Mouse (Mus musculus): ENCODE data around the gene Ralgapb. TPM values are rescaled to one million over a fixed set of nuclear protein-coding genes. Genes with fewer than 3 reads are reported as not detected.
A peak's percentile ranks its signal among the peaks of the same experiment; 100 is the strongest.
"Not testable (repeated sequence)": the region's sequence is repeated elsewhere in the genome, so short reads cannot be mapped to it uniquely, and the experiment has no call there.

Ralgapb gene
- polyA plus RNA-seq, 1 experiment from 2014 or later, result 7.5 TPM

GRCm38 (mm10) chr2:158389421-158389820, 20.2 kb upstream of the Ralgapb start:
- H3K4me2 ChIP-seq (ENCODE audit: low read depth, low read length), result no peak overlapping the region
- H3K9me3 ChIP-seq (ENCODE audit: control insufficient read depth, low read length), result no peaks in the 10 kb centered on the region
- no peak for ATAC-seq
- no peak overlapping the region for H3K4me3 ChIP-seq (ENCODE audit: low read length)
- H3K9ac ChIP-seq (ENCODE audit: low read depth, low read length), result no peak overlapping the region
- H3K36me3 ChIP-seq (ENCODE audit: control insufficient read depth, insufficient read depth, low read length), result no peaks in the 10 kb centered on the region
- H3K4me1 ChIP-seq (ENCODE audit: control insufficient read depth, insufficient read depth, low read length), result no peaks in the 10 kb centered on the region
- no peak overlapping the region for H3K27ac ChIP-seq (ENCODE audit: low read length)
- H3K27me3 ChIP-seq (replicated peaks; ENCODE audit: control insufficient read depth, insufficient read depth, low read length), result no peaks in the 10 kb centered on the region
- WGBS, result 83% methylated on average over 7 of the region's 7 CpGs

- H3K9me3 ChIP-seq (ENCODE audit: control insufficient read depth, low read length), result no peaks in the 10 kb centered on the region
- H3K4me1 ChIP-seq (ENCODE audit: control insufficient read depth, insufficient read depth, low read length), result no peaks in the 10 kb centered on the region
- no peak for ATAC-seq
- H3K4me3 ChIP-seq (ENCODE audit: low read length), result no peak overlapping the region
- WGBS, result 85% methylated on average over 6 of the region's 6 CpGs
- H3K9ac ChIP-seq (ENCODE audit: low read depth, low read length), result no peak overlapping the region
- H3K36me3 ChIP-seq (ENCODE audit: control insufficient read depth, insufficient read depth, low read length), result no peaks in the 10 kb centered on the region
- H3K4me2 ChIP-seq (ENCODE audit: low read depth, low read length), result no peak overlapping the region
- H3K27ac ChIP-seq (ENCODE audit: low read length), result no peak overlapping the region
- 0 out of 2 replicates have a peak, but pooled peaks cover 2% of the 10 kb centered on the region for H3K27me3 ChIP-seq (replicated peaks; ENCODE audit: control insufficient read depth, insufficient read depth, low read length)
These were observed 13.3 kb upstream of the Ralgapb start for GRCm38 (mm10) chr2:158396369-158396768.

- not testable (repeated sequence) for H3K4me2 ChIP-seq (ENCODE audit: low read depth, low read length); H3K4me3 ChIP-seq (ENCODE audit: low read length); H3K27me3 ChIP-seq (replicated peaks; ENCODE audit: control insufficient read depth, insufficient read depth, low read length); H3K27ac ChIP-seq (ENCODE audit: low read length); H3K9me3 ChIP-seq (ENCODE audit: control insufficient read depth, low read length); H3K4me1 ChIP-seq (ENCODE audit: control insufficient read depth, insufficient read depth, low read length); H3K9ac ChIP-seq (ENCODE audit: low read depth, low read length); H3K36me3 ChIP-seq (ENCODE audit: control insufficient read depth, insufficient read depth, low read length)
- peak; percentile 56; the same call in 1 of the 2 replicates for ATAC-seq
- 55% methylated on average over 13 of the region's 13 CpGs for WGBS
These were observed 12.5 kb upstream of the Ralgapb start for GRCm38 (mm10) chr2:158397140-158397539.

- no peaks in the 10 kb centered on the region for H3K4me1 ChIP-seq (ENCODE audit: control insufficient read depth, insufficient read depth, low read length)
- no peaks in the 10 kb centered on the region for H3K36me3 ChIP-seq (ENCODE audit: control insufficient read depth, insufficient read depth, low read length)
- H3K27me3 ChIP-seq (replicated peaks; ENCODE audit: control insufficient read depth, insufficient read depth, low read length), result no peaks in the 10 kb centered on the region
- no peak overlapping the region for H3K4me2 ChIP-seq (ENCODE audit: low read depth, low read length)
- H3K27ac ChIP-seq (ENCODE audit: low read length), result no peak overlapping the region
- H3K9ac ChIP-seq (ENCODE audit: low read depth, low read length), result no peak overlapping the region
- 84% methylated on average over 7 of the region's 7 CpGs for WGBS
- ATAC-seq, result no peak
- no peaks in the 10 kb centered on the region for H3K9me3 ChIP-seq (ENCODE audit: control insufficient read depth, low read length)
- no peak overlapping the region for H3K4me3 ChIP-seq (ENCODE audit: low read length)
These were observed 6.7 kb upstream of the Ralgapb start for GRCm38 (mm10) chr2:158402915-158403314.

- Histone ChIP-seq H3K27me3 (replicated peaks; ENCODE audit: control insufficient read depth, insufficient read depth, low read length) (no peaks in the 10 kb centered on the region), H3K4me3 (ENCODE audit: low read length) (peak overlapping the region; percentile 49), H3K36me3 (ENCODE audit: control insufficient read depth, insufficient read depth, low read length) (no peaks in the 10 kb centered on the region), H3K4me1 (ENCODE audit: control insufficient read depth, insufficient read depth, low read length) (peaks cover 11% of the 10 kb centered on the region), H3K4me2 (ENCODE audit: low read depth, low read length) (peak overlapping the region; percentile 69), H3K9me3 (ENCODE audit: control insufficient read depth, low read length) (no peaks in the 10 kb centered on the region), H3K9ac (ENCODE audit: low read depth, low read length) (peak overlapping the region; percentile 65), H3K27ac (ENCODE audit: low read length) (no peak overlapping the region)
- ATAC-seq, result peak; percentile 4; the same call in 1 of the 2 replicates
- WGBS, result 16% methylated on average over 14 of the region's 14 CpGs
These were observed 552 bp upstream of the Ralgapb start for GRCm38 (mm10) chr2:158408997-158409594.

GRCm38 (mm10) chr2:158410022-158411014, 670 bp downstream of the Ralgapb start:
- Histone ChIP-seq H3K4me3 (ENCODE audit: low read length) (peak overlapping the region; percentile 98), H3K9me3 (ENCODE audit: control insufficient read depth, low read length) (no peaks in the 10 kb centered on the region), H3K36me3 (ENCODE audit: control insufficient read depth, insufficient read depth, low read length) (no peaks in the 10 kb centered on the region), H3K4me2 (ENCODE audit: low read depth, low read length) (peak overlapping the region; percentile 93), H3K9ac (ENCODE audit: low read depth, low read length) (peak overlapping the region; percentile 92), H3K27me3 (replicated peaks; ENCODE audit: control insufficient read depth, insufficient read depth, low read length) (no peaks in the 10 kb centered on the region), H3K27ac (ENCODE audit: low read length) (peak overlapping the region; percentile 80), H3K4me1 (ENCODE audit: control insufficient read depth, insufficient read depth, low read length) (peaks cover 11% of the 10 kb centered on the region)
- 2% methylated on average over 43 of the region's 67 CpGs for WGBS
- ATAC-seq, result peak; percentile 72

- no peak overlapping the region for H3K4me3 ChIP-seq (ENCODE audit: low read length)
- WGBS, result 70% methylated on average over 2 of the region's 2 CpGs
- H3K4me1 ChIP-seq (ENCODE audit: control insufficient read depth, insufficient read depth, low read length), result peaks cover 11% of the 10 kb centered on the region
- H3K4me2 ChIP-seq (ENCODE audit: low read depth, low read length), result no peak overlapping the region
- no peaks in the 10 kb centered on the region for H3K9me3 ChIP-seq (ENCODE audit: control insufficient read depth, low read length)
- no peak overlapping the region for H3K9ac ChIP-seq (ENCODE audit: low read depth, low read length)
- no peak for ATAC-seq
- H3K27ac ChIP-seq (ENCODE audit: low read length), result no peak overlapping the region
- H3K36me3 ChIP-seq (ENCODE audit: control insufficient read depth, insufficient read depth, low read length), result no peaks in the 10 kb centered on the region
- no peaks in the 10 kb centered on the region for H3K27me3 ChIP-seq (replicated peaks; ENCODE audit: control insufficient read depth, insufficient read depth, low read length)
These were observed 3.6 kb downstream of the Ralgapb start for GRCm38 (mm10) chr2:158413240-158413639.

- no peak overlapping the region for H3K27ac ChIP-seq (ENCODE audit: low read length)
- no peak overlapping the region for H3K4me2 ChIP-seq (ENCODE audit: low read depth, low read length)
- no peak for ATAC-seq
- H3K27me3 ChIP-seq (replicated peaks; ENCODE audit: control insufficient read depth, insufficient read depth, low read length), result no peaks in the 10 kb centered on the region
- no peak overlapping the region for H3K4me3 ChIP-seq (ENCODE audit: low read length)
- H3K4me1 ChIP-seq (ENCODE audit: control insufficient read depth, insufficient read depth, low read length), result peaks cover 6% of the 10 kb centered on the region
- no peaks in the 10 kb centered on the region for H3K36me3 ChIP-seq (ENCODE audit: control insufficient read depth, insufficient read depth, low read length)
- H3K9me3 ChIP-seq (ENCODE audit: control insufficient read depth, low read length), result no peaks in the 10 kb centered on the region
- H3K9ac ChIP-seq (ENCODE audit: low read depth, low read length), result no peak overlapping the region
- 74% methylated on average over 1 of the region's 1 CpGs for WGBS
These were observed 6.2 kb downstream of the Ralgapb start for GRCm38 (mm10) chr2:158415826-158416225.

GRCm38 (mm10) chr2:158418663-158419062, 9.0 kb downstream of the Ralgapb start:
- Histone ChIP-seq H3K4me3 (ENCODE audit: low read length) (no peak overlapping the region), H3K4me2 (ENCODE audit: low read depth, low read length) (no peak overlapping the region), H3K9ac (ENCODE audit: low read depth, low read length) (no peak overlapping the region), H3K36me3 (ENCODE audit: control insufficient read depth, insufficient read depth, low read length) (no peaks in the 10 kb centered on the region), H3K4me1 (ENCODE audit: control insufficient read depth, insufficient read depth, low read length) (no peaks in the 10 kb centered on the region), H3K27me3 (replicated peaks; ENCODE audit: control insufficient read depth, insufficient read depth, low read length) (no peaks in the 10 kb centered on the region), H3K9me3 (ENCODE audit: control insufficient read depth, low read length) (no peaks in the 10 kb centered on the region), H3K27ac (ENCODE audit: low read length) (no peak overlapping the region)
- 57% methylated on average over 1 of the region's 1 CpGs for WGBS
- ATAC-seq, result peak; percentile 67; the same call in 1 of the 2 replicates
